Mouse (Mus musculus): ENCODE results near the gene Lrrc20. TPM values are rescaled to one million over a fixed set of nuclear protein-coding genes. Genes with fewer than 3 reads are reported as not detected.

The Lrrc20 gene
- total and polyA plus RNA-seq, 3 experiments: 4.2 to 11.1 (median 7.7) TPM

GRCm38 (mm10) chr10:61544127-61544862 lies 68.7 kb downstream of the Lrrc20 start:
- peak; percentile 75 for ATAC-seq (ENCODE audit: extremely low read depth, insufficient number of reproducible peaks, low FRiP score, poor library complexity, severe bottlenecking)
- Histone ChIP-seq H3K4me3 (ENCODE audit: low read depth, low read length) (peak overlapping the region; percentile 13; the same call in 1 of the 2 replicates), H3K4me1 (ENCODE audit: insufficient read depth, low read depth, low read length) (peaks cover 11% of the 10 kb centered on the region), H3K27me3 (ENCODE audit: insufficient read depth, low read length) (no peaks in the 10 kb centered on the region), H3K9me3 (replicated peaks) (no peaks in the 10 kb centered on the region), H3K36me3 (replicated peaks) (peaks cover 75% of the 10 kb centered on the region)
- TF ChIP-seq GATA1 (IDR thresholded peaks at IDR 0.05; ENCODE audit: borderline replicate concordance, low read length) (no peak), CTCF (IDR thresholded peaks at IDR 0.05; ENCODE audit: low read depth, low read length) (no peak), GATA2 (IDR thresholded peaks at IDR 0.05; ENCODE audit: borderline replicate concordance, low read depth, low read length) (no peak), POLR2AphosphoS5 (IDR thresholded peaks at IDR 0.05; ENCODE audit: insufficient replicate concordance, low read depth, low read length) (no peak), TAL1 (conservative IDR thresholded peaks at IDR 0.05; ENCODE audit: low read depth, low read length) (no peak)
- DNase-seq (ENCODE audit: low spot score): no peak

- no peak for ATAC-seq (ENCODE audit: extremely low read depth, insufficient number of reproducible peaks, low FRiP score, poor library complexity, severe bottlenecking)
- Histone ChIP-seq H3K36me3 (replicated peaks) (peaks cover 80% of the 10 kb centered on the region), H3K9me3 (replicated peaks) (no peaks in the 10 kb centered on the region), H3K4me3 (ENCODE audit: low read depth, low read length) (no peak overlapping the region), H3K27me3 (ENCODE audit: insufficient read depth, low read length) (no peaks in the 10 kb centered on the region), H3K4me1 (ENCODE audit: insufficient read depth, low read depth, low read length) (peaks cover 11% of the 10 kb centered on the region)
- DNase-seq (ENCODE audit: low spot score): no peak
- no peak for TF ChIP-seq GATA2 (IDR thresholded peaks at IDR 0.05; ENCODE audit: borderline replicate concordance, low read depth, low read length)
- no peak for TF ChIP-seq TAL1 (conservative IDR thresholded peaks at IDR 0.05; ENCODE audit: low read depth, low read length)
- TF ChIP-seq CTCF (IDR thresholded peaks at IDR 0.05; ENCODE audit: low read depth, low read length): no peak
- TF ChIP-seq GATA1 (IDR thresholded peaks at IDR 0.05; ENCODE audit: borderline replicate concordance, low read length): no peak
- no peak for TF ChIP-seq POLR2AphosphoS5 (IDR thresholded peaks at IDR 0.05; ENCODE audit: insufficient replicate concordance, low read depth, low read length)
These were observed 69.3 kb downstream of the Lrrc20 start for GRCm38 (mm10) chr10:61544863-61545240.

GRCm38 (mm10) chr10:61550106-61550505 lies 74.5 kb downstream of the Lrrc20 start:
- peaks cover 69% of the 10 kb centered on the region for H3K36me3 ChIP-seq (replicated peaks)
- TF ChIP-seq GATA1 (IDR thresholded peaks at IDR 0.05; ENCODE audit: borderline replicate concordance, low read length) (no peak), POLR2AphosphoS5 (IDR thresholded peaks at IDR 0.05; ENCODE audit: insufficient replicate concordance, low read depth, low read length) (no peak), CTCF (IDR thresholded peaks at IDR 0.05; ENCODE audit: low read depth, low read length) (no peak), GATA2 (IDR thresholded peaks at IDR 0.05; ENCODE audit: borderline replicate concordance, low read depth, low read length) (no peak), TAL1 (conservative IDR thresholded peaks at IDR 0.05; ENCODE audit: low read depth, low read length) (no peak)
- H3K27me3 ChIP-seq (ENCODE audit: insufficient read depth, low read length): no peaks in the 10 kb centered on the region
- ATAC-seq (ENCODE audit: extremely low read depth, insufficient number of reproducible peaks, low FRiP score, poor library complexity, severe bottlenecking) (no peak), DNase-seq (ENCODE audit: low spot score) (no peak)
- H3K9me3 ChIP-seq (replicated peaks): no peaks in the 10 kb centered on the region
- H3K4me1 ChIP-seq (ENCODE audit: insufficient read depth, low read depth, low read length): no peaks in the 10 kb centered on the region
- no peak overlapping the region for H3K4me3 ChIP-seq (ENCODE audit: low read depth, low read length)

DNA sequence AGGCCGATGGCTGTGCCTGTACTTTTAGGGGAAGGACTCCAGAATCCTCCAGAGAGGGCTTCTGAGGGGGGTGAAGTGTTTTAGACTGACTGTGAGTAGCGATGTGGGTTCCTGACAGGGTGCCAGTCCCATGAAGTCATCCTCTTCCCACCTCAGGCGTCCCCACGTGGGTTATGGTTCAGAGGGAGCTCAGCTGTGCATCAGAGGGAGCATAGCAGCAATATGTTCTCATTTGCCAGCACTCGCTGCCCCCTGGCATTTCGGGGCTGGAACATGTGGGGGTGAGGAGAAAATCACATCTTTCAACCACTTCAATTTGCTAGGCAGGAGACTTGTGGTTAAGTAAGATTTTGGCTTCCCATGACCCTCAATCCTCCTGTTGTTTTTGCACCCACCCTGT lies 79.6 kb downstream of the Lrrc20 start:
- Histone ChIP-seq H3K4me1 (ENCODE audit: insufficient read depth, low read depth, low read length) (no peaks in the 10 kb centered on the region), H3K36me3 (replicated peaks) (peaks cover 50% of the 10 kb centered on the region), H3K9me3 (replicated peaks) (no peaks in the 10 kb centered on the region), H3K4me3 (ENCODE audit: low read depth, low read length) (no peak overlapping the region), H3K27me3 (ENCODE audit: insufficient read depth, low read length) (no peaks in the 10 kb centered on the region)
- TF ChIP-seq POLR2AphosphoS5 (IDR thresholded peaks at IDR 0.05; ENCODE audit: insufficient replicate concordance, low read depth, low read length) (no peak), GATA2 (IDR thresholded peaks at IDR 0.05; ENCODE audit: borderline replicate concordance, low read depth, low read length) (no peak), TAL1 (conservative IDR thresholded peaks at IDR 0.05; ENCODE audit: low read depth, low read length) (no peak), GATA1 (IDR thresholded peaks at IDR 0.05; ENCODE audit: borderline replicate concordance, low read length) (no peak), CTCF (IDR thresholded peaks at IDR 0.05; ENCODE audit: low read depth, low read length) (no peak)
- DNase-seq (ENCODE audit: low spot score) (no peak), ATAC-seq (ENCODE audit: extremely low read depth, insufficient number of reproducible peaks, low FRiP score, poor library complexity, severe bottlenecking) (no peak)

DNA sequence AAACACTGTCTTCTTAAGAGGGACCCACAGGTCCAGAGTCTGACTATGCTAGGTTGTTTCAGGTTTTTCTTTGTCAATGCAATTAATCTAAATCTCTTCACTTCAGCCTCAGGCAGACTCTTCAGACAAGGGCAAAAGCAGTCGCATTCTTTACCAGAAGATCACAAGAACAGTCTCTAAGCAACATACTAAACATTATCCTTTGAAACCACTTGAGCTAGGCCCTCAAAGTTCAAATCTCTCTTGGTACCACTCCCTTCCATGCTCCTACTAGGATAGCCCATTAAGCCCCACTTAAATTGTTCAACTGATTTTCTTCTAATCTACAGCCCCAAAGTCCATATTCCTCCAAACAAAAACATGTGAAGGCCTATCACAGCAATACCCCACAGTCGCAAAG lies 83.0 kb downstream of the Lrrc20 start:
- H3K9me3 ChIP-seq (replicated peaks): no peaks in the 10 kb centered on the region
- peaks cover 56% of the 10 kb centered on the region for H3K36me3 ChIP-seq (replicated peaks)
- H3K27me3 ChIP-seq (ENCODE audit: insufficient read depth, low read length): no peaks in the 10 kb centered on the region
- no peak overlapping the region for H3K4me3 ChIP-seq (ENCODE audit: low read depth, low read length)
- DNase-seq (ENCODE audit: low spot score): no peak
- TF ChIP-seq POLR2AphosphoS5 (IDR thresholded peaks at IDR 0.05; ENCODE audit: insufficient replicate concordance, low read depth, low read length) (no peak), GATA2 (IDR thresholded peaks at IDR 0.05; ENCODE audit: borderline replicate concordance, low read depth, low read length) (no peak), CTCF (IDR thresholded peaks at IDR 0.05; ENCODE audit: low read depth, low read length) (no peak), GATA1 (IDR thresholded peaks at IDR 0.05; ENCODE audit: borderline replicate concordance, low read length) (no peak), TAL1 (conservative IDR thresholded peaks at IDR 0.05; ENCODE audit: low read depth, low read length) (no peak)
- ATAC-seq (ENCODE audit: extremely low read depth, insufficient number of reproducible peaks, low FRiP score, poor library complexity, severe bottlenecking): no peak
- H3K4me1 ChIP-seq (ENCODE audit: insufficient read depth, low read depth, low read length): no peaks in the 10 kb centered on the region

- DNase-seq (ENCODE audit: low spot score) (no peak), ATAC-seq (ENCODE audit: extremely low read depth, insufficient number of reproducible peaks, low FRiP score, poor library complexity, severe bottlenecking) (no peak)
- H3K4me1 ChIP-seq (ENCODE audit: insufficient read depth, low read depth, low read length): no peaks in the 10 kb centered on the region
- peaks cover 57% of the 10 kb centered on the region for H3K36me3 ChIP-seq (replicated peaks)
- H3K27me3 ChIP-seq (ENCODE audit: insufficient read depth, low read length): no peaks in the 10 kb centered on the region
- H3K4me3 ChIP-seq (ENCODE audit: low read depth, low read length): no peak overlapping the region
- TF ChIP-seq POLR2AphosphoS5 (IDR thresholded peaks at IDR 0.05; ENCODE audit: insufficient replicate concordance, low read depth, low read length) (no peak), GATA2 (IDR thresholded peaks at IDR 0.05; ENCODE audit: borderline replicate concordance, low read depth, low read length) (no peak), CTCF (IDR thresholded peaks at IDR 0.05; ENCODE audit: low read depth, low read length) (no peak), TAL1 (conservative IDR thresholded peaks at IDR 0.05; ENCODE audit: low read depth, low read length) (no peak), GATA1 (IDR thresholded peaks at IDR 0.05; ENCODE audit: borderline replicate concordance, low read length) (no peak)
- no peaks in the 10 kb centered on the region for H3K9me3 ChIP-seq (replicated peaks)
These were observed 83.9 kb downstream of the Lrrc20 start for GRCm38 (mm10) chr10:61559544-61559943.
